Mouse (Mus musculus) liver, embryonic 14.5 days (tissue): ENCODE data around the gene Cerk.

Experiments
- CTCF ChIP-seq: IDR thresholded peaks from 2 replicates; pipeline ENCODE4 v1.5.1; 2016; ENCODE audit warnings: antibody characterized with exemption, low read depth, control low read depth
- EP300 ChIP-seq: IDR thresholded peaks from 2 replicates; pipeline ENCODE4 v1.6.1; 2016; ENCODE audit warnings: antibody characterized with exemption, low read depth

- TF ChIP-seq CTCF (no peak), EP300 (no peak)
These were observed 13.4 kb downstream of the Cerk start for GRCm38 (mm10) chr15:86172526-86172925.
